Mouse (Mus musculus) heart, postnatal 0 days (tissue): Measurements from ENCODE around the gene Acsm5.

Experiments
- CTCF ChIP-seq: IDR thresholded peaks from 2 replicates; pipeline ENCODE4 v1.5.1; 2016; ENCODE audit warnings: antibody characterized with exemption, control low read depth, low read depth
- EP300 ChIP-seq: IDR thresholded peaks from 2 replicates; pipeline ENCODE4 v1.6.1; 2016; ENCODE audit warnings: antibody characterized with exemption, low read depth

- TF ChIP-seq CTCF (no peak), EP300 (no peak)
Measured at GRCm38 (mm10) chr7:119511143-119511542, 8.1 kb upstream of the Acsm5 start.
